Mouse (Mus musculus): ENCODE data around the gene Gm42791.

GRCm38 (mm10) chr5:148866571-148866970 is 128.4 kb downstream of the Gm42791 start:
- no peak for TF ChIP-seq POLR2A (IDR thresholded peaks at IDR 0.05; ENCODE audit: low read depth, low read length)
- 0 out of 2 replicates have a peak, but pooled peaks have one; percentile 26 for TF ChIP-seq TBP (conservative IDR thresholded peaks at IDR 0.05; ENCODE audit: low read depth, low read length)
- TF ChIP-seq IRF4 (IDR thresholded peaks at IDR 0.05; ENCODE audit: low read depth, low read length), result no peak
- TF ChIP-seq CTCF (conservative IDR thresholded peaks at IDR 0.05 in 1 of 2, IDR thresholded peaks at IDR 0.05 in 1 of 2; ENCODE audit: low read depth in 2 of 2, low read length in 2 of 2), result no peak
- no peak for TF ChIP-seq UBTF (IDR thresholded peaks at IDR 0.05; ENCODE audit: low read depth, low read length)
- no peak for TF ChIP-seq MYC (IDR thresholded peaks at IDR 0.05; ENCODE audit: low read depth, low read length)
- no peak for TF ChIP-seq USF1 (IDR thresholded peaks at IDR 0.05; ENCODE audit: low read depth, low read length)
- peak; percentile 30; the same call in 1 of the 2 replicates for TF ChIP-seq MEF2A (IDR thresholded peaks at IDR 0.05; ENCODE audit: borderline replicate concordance, low read depth, low read length)
- TF ChIP-seq MAFK (IDR thresholded peaks at IDR 0.05; ENCODE audit: insufficient replicate concordance, low read length), result no peak
- no peak for TF ChIP-seq SMC3 (IDR thresholded peaks at IDR 0.05; ENCODE audit: low read depth, low read length)
- TF ChIP-seq ZNF384 (IDR thresholded peaks at IDR 0.05; ENCODE audit: low read depth, low read length), result no peak
- no peak for TF ChIP-seq TCF12 (IDR thresholded peaks at IDR 0.05; ENCODE audit: low read depth, low read length)
- TF ChIP-seq EP300 (IDR thresholded peaks at IDR 0.05; ENCODE audit: low read length), result no peak
- TF ChIP-seq SIN3A (IDR thresholded peaks at IDR 0.05; ENCODE audit: low read length), result no peak
